Mouse (Mus musculus): ENCODE measurements around the gene Hrasls5.

Gene Hrasls5

GRCm38 (mm10) chr19:7605930-7606783 lies 6.2 kb upstream of the Hrasls5 start:
- DNase-seq (ENCODE audit: extremely low read depth, insufficient read length, low spot score), result no peak

GRCm38 (mm10) chr19:7606801-7607689 lies 5.3 kb upstream of the Hrasls5 start, which contains the start of gene Lgals12:
Gene Lgals12 (minus strand): TSS chr19:7607193.
- DNase-seq (ENCODE audit: extremely low read depth, insufficient read length, low spot score), result no peak

- no peak for DNase-seq (ENCODE audit: extremely low read depth, insufficient read length, low spot score)
These were observed 4.6 kb upstream of the Hrasls5 start for GRCm38 (mm10) chr19:7607690-7608201.

- DNase-seq (ENCODE audit: extremely low read depth, insufficient read length, low spot score), result no peak
These were observed 810 bp downstream of the Hrasls5 start for GRCm38 (mm10) chr19:7613151-7613550.

GRCm38 (mm10) chr19:7616231-7616930 lies 4.0 kb downstream of the Hrasls5 start:
- no peak for DNase-seq (ENCODE audit: extremely low read depth, insufficient read length, low spot score)

GRCm38 (mm10) chr19:7617085-7617484 lies 4.7 kb downstream of the Hrasls5 start:
- no peak for DNase-seq (ENCODE audit: extremely low read depth, insufficient read length, low spot score)

- peak; percentile 20 for DNase-seq (ENCODE audit: extremely low read depth, insufficient read length, low spot score)
These were observed 5.4 kb downstream of the Hrasls5 start for GRCm38 (mm10) chr19:7617696-7618095.

- DNase-seq (ENCODE audit: extremely low read depth, insufficient read length, low spot score), result no peak
These were observed 20.7 kb downstream of the Hrasls5 start for GRCm38 (mm10) chr19:7633021-7633420.

GRCm38 (mm10) chr19:7633786-7634185 lies 21.4 kb downstream of the Hrasls5 start:
- no peak for DNase-seq (ENCODE audit: extremely low read depth, insufficient read length, low spot score)

GRCm38 (mm10) chr19:7648913-7649666 lies 36.7 kb downstream of the Hrasls5 start:
- DNase-seq (ENCODE audit: extremely low read depth, insufficient read length, low spot score), result no peak

- no peak for DNase-seq (ENCODE audit: extremely low read depth, insufficient read length, low spot score)
These were observed 59.7 kb downstream of the Hrasls5 start for GRCm38 (mm10) chr19:7672033-7672432.

GRCm38 (mm10) chr19:7687988-7688387 lies 75.6 kb downstream of the Hrasls5 start:
- no peak for DNase-seq (ENCODE audit: extremely low read depth, insufficient read length, low spot score)

Measured in 3134 (cell line).